Mouse (Mus musculus) MEL (cell line): ENCODE data around the gene Rhoa. TPM values are rescaled to one million over a fixed set of nuclear protein-coding genes. Genes with fewer than 3 reads are reported as not detected.

Source experiments
- DNase-seq: peaks from one replicate; pipeline ENCODE4 v3.0.0; 2011; ENCODE audit warnings: low read depth, low spot score
- H3K27ac ChIP-seq: 2 replicates; pipeline ENCODE4 v1.5.1; 2012; ENCODE audit warnings: low read depth, mild to moderate bottlenecking, control low read depth, low read length, moderate library complexity; ENCODE audit not compliant: control insufficient read depth
- H3K27me3 ChIP-seq, 2 experiments: fragments of 150-350 bp in 1 of 2; sonication (generic) in 1 of 2; 2 replicates each; pipeline ENCODE4 v1.6.1; 2012; ENCODE audit warnings: low read length in 2 of 2, mild to moderate bottlenecking in 2 of 2, improper control_type of control experiment in 1 of 2, moderate library complexity in 1 of 2; ENCODE audit not compliant: insufficient read depth in 2 of 2, control insufficient read depth in 1 of 2
- H3K36me3 ChIP-seq, 2 experiments: 2 replicates each; pipeline ENCODE4 v1.6.1; 2012 to 2014; ENCODE audit warnings: low read length in 2 of 2, improper control_type of control experiment in 1 of 2, inconsistent platforms in 1 of 2, mild to moderate bottlenecking in 1 of 2; ENCODE audit not compliant: insufficient read depth in 2 of 2, control insufficient read depth in 1 of 2
- H3K4me1 ChIP-seq, 2 experiments: fragments of 150-350 bp in 1 of 2; sonication (generic) in 1 of 2; 2 replicates each; pipeline ENCODE4 v1.6.1; 2012; ENCODE audit warnings: low read length in 2 of 2, improper control_type of control experiment in 1 of 2, mild to moderate bottlenecking in 1 of 2; ENCODE audit not compliant: insufficient read depth in 2 of 2, control insufficient read depth in 1 of 2
- H3K4me3 ChIP-seq, 2 experiments: fragments of 150-350 bp in 1 of 2; sonication (generic) in 1 of 2; 2 replicates each; pipeline ENCODE4 v1.5.1; 2012; ENCODE audit warnings: low read depth in 2 of 2, low read length in 2 of 2, mild to moderate bottlenecking in 2 of 2, moderate library complexity in 2 of 2, control low read depth in 1 of 2, improper control_type of control experiment in 1 of 2; ENCODE audit not compliant: control insufficient read depth in 1 of 2, insufficient read depth in 1 of 2
- H3K79me2 ChIP-seq: 2 replicates; pipeline ENCODE4 v1.6.1; 2012; ENCODE audit warnings: mild to moderate bottlenecking, low read length, moderate library complexity; ENCODE audit not compliant: control insufficient read depth, poor library complexity, insufficient read depth
- H3K9ac ChIP-seq: 2 replicates; pipeline ENCODE4 v1.6.1; 2012; ENCODE audit warnings: low read depth, mild to moderate bottlenecking, control low read depth, low read length, moderate library complexity; ENCODE audit not compliant: control insufficient read depth, poor library complexity, severe bottlenecking
- H3K9me3 ChIP-seq: fragments of 150-350 bp; sonication (generic); replicated peaks from 2 replicates; pipeline ENCODE4 v1.6.1; 2012; ENCODE audit warnings: mild to moderate bottlenecking, low read length, improper control_type of control experiment, moderate library complexity; ENCODE audit not compliant: insufficient read depth
- BHLHE40 ChIP-seq: IDR thresholded peaks from 2 replicates; pipeline ENCODE4 v1.6.1; 2012; ENCODE audit warnings: low read depth, mild to moderate bottlenecking, inconsistent platforms, low read length, improper control_type of control experiment, borderline replicate concordance
- CHD2 ChIP-seq: IDR thresholded peaks from 2 replicates; pipeline ENCODE4 v1.6.1; 2011; ENCODE audit warnings: low read length, improper control_type of control experiment
- CTCF ChIP-seq, 3 experiments: IDR thresholded peaks in 2 of 3; conservative IDR thresholded peaks in 1 of 3; 2 replicates each; pipeline ENCODE4 v1.5.1; 2011 to 2012; ENCODE audit warnings: low read length in 3 of 3, low read depth in 2 of 3, mild to moderate bottlenecking in 2 of 3, improper control_type of control experiment in 1 of 3, inconsistent platforms in 1 of 3, mixed read lengths in 1 of 3, moderate library complexity in 1 of 3; ENCODE audit not compliant: control insufficient read depth in 1 of 3, insufficient read depth in 1 of 3, poor library complexity in 1 of 3, severe bottlenecking in 1 of 3
- ELF1 ChIP-seq: IDR thresholded peaks from 2 replicates; pipeline ENCODE4 v1.6.1; 2014; ENCODE audit warnings: low read depth, mild to moderate bottlenecking, inconsistent platforms, low read length, improper control_type of control experiment, moderate library complexity
- ETS1 ChIP-seq: IDR thresholded peaks from 2 replicates; pipeline ENCODE4 v1.6.1; 2012; ENCODE audit warnings: low read depth, mild to moderate bottlenecking, inconsistent platforms, low read length, improper control_type of control experiment, moderate library complexity
- GABPA ChIP-seq: IDR thresholded peaks from 2 replicates; pipeline ENCODE4 v1.6.1; 2012; ENCODE audit warnings: low read depth, mild to moderate bottlenecking, inconsistent platforms, low read length, improper control_type of control experiment, moderate library complexity
- GATA1 ChIP-seq: IDR thresholded peaks from 2 replicates; pipeline ENCODE4 v1.6.1; 2011; ENCODE audit warnings: low read depth, low read length, improper control_type of control experiment
- HCFC1 ChIP-seq: IDR thresholded peaks from 2 replicates; pipeline ENCODE4 v1.6.1; 2012; ENCODE audit warnings: low read depth, mild to moderate bottlenecking, inconsistent platforms, low read length, improper control_type of control experiment, moderate library complexity
- JUND ChIP-seq: IDR thresholded peaks from 2 replicates; pipeline ENCODE4 v1.6.1; 2011; ENCODE audit warnings: low read depth, mild to moderate bottlenecking, improper control_type of control experiment, low read length
- KAT2A ChIP-seq: conservative IDR thresholded peaks from 2 replicates; pipeline ENCODE4 v1.6.1; 2012; ENCODE audit warnings: low read depth, low read length, improper control_type of control experiment, inconsistent platforms
- MAFK ChIP-seq: IDR thresholded peaks from 2 replicates; pipeline ENCODE4 v1.6.1; 2011; ENCODE audit warnings: low read depth, mild to moderate bottlenecking, low read length, improper control_type of control experiment, borderline replicate concordance
- MAX ChIP-seq: IDR thresholded peaks from 2 replicates; pipeline ENCODE4 v1.6.1; 2011; ENCODE audit warnings: low read length, improper control_type of control experiment
- MAZ ChIP-seq: IDR thresholded peaks from 2 replicates; pipeline ENCODE4 v1.6.1; 2012; ENCODE audit warnings: low read depth, mild to moderate bottlenecking, inconsistent platforms, low read length, improper control_type of control experiment
- MEF2A ChIP-seq: IDR thresholded peaks from 2 replicates; pipeline ENCODE4 v1.6.1; 2014; ENCODE audit warnings: low read depth, mild to moderate bottlenecking, inconsistent platforms, low read length, improper control_type of control experiment; ENCODE audit not compliant: poor library complexity, insufficient replicate concordance, severe bottlenecking; ENCODE audit errors: extremely low read depth
- MXI1 ChIP-seq: IDR thresholded peaks from 2 replicates; pipeline ENCODE4 v1.6.1; 2011; ENCODE audit warnings: mild to moderate bottlenecking, low read depth, low read length, improper control_type of control experiment
- MYB ChIP-seq: IDR thresholded peaks from 2 replicates; pipeline ENCODE4 v1.6.1; 2011; ENCODE audit warnings: mild to moderate bottlenecking, low read depth, low read length, improper control_type of control experiment
- MYC ChIP-seq: IDR thresholded peaks from 2 replicates; pipeline ENCODE4 v1.6.1; 2011; ENCODE audit warnings: low read depth, mild to moderate bottlenecking, low read length, improper control_type of control experiment, moderate library complexity
- NELFE ChIP-seq: IDR thresholded peaks from 2 replicates; pipeline ENCODE4 v1.6.1; 2011; ENCODE audit warnings: low read depth, low read length, improper control_type of control experiment
- NRF1 ChIP-seq: IDR thresholded peaks from 2 replicates; pipeline ENCODE4 v1.6.1; 2014; ENCODE audit warnings: low read depth, mild to moderate bottlenecking, inconsistent platforms, low read length, improper control_type of control experiment, moderate library complexity; ENCODE audit not compliant: poor library complexity, insufficient read depth, severe bottlenecking
- POLR2A ChIP-seq, 2 experiments: IDR thresholded peaks; 2 replicates each; pipeline ENCODE4 v1.6.1; 2011 to 2012; ENCODE audit warnings: low read length in 2 of 2, mild to moderate bottlenecking in 2 of 2, control low read depth in 1 of 2, improper control_type of control experiment in 1 of 2, low read depth in 1 of 2, moderate library complexity in 1 of 2; ENCODE audit not compliant: control insufficient read depth in 1 of 2, insufficient read depth in 1 of 2, poor library complexity in 1 of 2
- POLR2AphosphoS2 ChIP-seq: IDR thresholded peaks from 2 replicates; pipeline ENCODE4 v1.6.1; 2011; ENCODE audit warnings: low read length, improper control_type of control experiment
- POLR2AphosphoS5 ChIP-seq: IDR thresholded peaks from 2 replicates; pipeline ENCODE4 v1.6.1; 2012; ENCODE audit warnings: low read depth, borderline replicate concordance, mild to moderate bottlenecking, inconsistent platforms, low read length, moderate library complexity, mixed read lengths
- RAD21 ChIP-seq: IDR thresholded peaks from 2 replicates; pipeline ENCODE4 v1.6.1; 2011; ENCODE audit warnings: mild to moderate bottlenecking, low read depth, low read length, improper control_type of control experiment
- RCOR1 ChIP-seq: IDR thresholded peaks from 2 replicates; pipeline ENCODE4 v1.6.1; 2012; ENCODE audit warnings: low read depth, mild to moderate bottlenecking, inconsistent platforms, low read length, improper control_type of control experiment
- SIN3A ChIP-seq: IDR thresholded peaks from 2 replicates; pipeline ENCODE4 v1.6.1; 2012; ENCODE audit warnings: low read length, improper control_type of control experiment, inconsistent platforms
- SMC3 ChIP-seq: IDR thresholded peaks from 2 replicates; pipeline ENCODE4 v1.6.1; 2011; ENCODE audit warnings: low read depth, low read length, improper control_type of control experiment
- TAL1 ChIP-seq: IDR thresholded peaks from 2 replicates; pipeline ENCODE4 v1.6.1; 2012; ENCODE audit warnings: mild to moderate bottlenecking, inconsistent platforms, low read length, moderate library complexity, mixed read lengths
- TBP ChIP-seq: IDR thresholded peaks from 2 replicates; pipeline ENCODE4 v1.8.0; 2011; ENCODE audit warnings: low read depth, low read length, improper control_type of control experiment
- TCF12 ChIP-seq: IDR thresholded peaks from 2 replicates; pipeline ENCODE4 v1.6.1; 2014; ENCODE audit warnings: low read depth, mild to moderate bottlenecking, inconsistent platforms, low read length, improper control_type of control experiment, moderate library complexity
- UBTF ChIP-seq: IDR thresholded peaks from 2 replicates; pipeline ENCODE4 v1.6.1; 2012; ENCODE audit warnings: low read depth, mild to moderate bottlenecking, inconsistent platforms, low read length, improper control_type of control experiment, moderate library complexity, borderline replicate concordance; ENCODE audit not compliant: insufficient read depth
- USF1 ChIP-seq: IDR thresholded peaks from 2 replicates; pipeline ENCODE4 v1.6.1; 2014; ENCODE audit warnings: low read depth, mild to moderate bottlenecking, inconsistent platforms, low read length, improper control_type of control experiment, moderate library complexity
- USF2 ChIP-seq, 2 experiments: IDR thresholded peaks; 2 replicates each; pipeline ENCODE4 v1.6.1; 2011 to 2012; ENCODE audit warnings: improper control_type of control experiment in 2 of 2, low read length in 2 of 2, borderline replicate concordance in 1 of 2, inconsistent platforms in 1 of 2, low read depth in 1 of 2, mild to moderate bottlenecking in 1 of 2; ENCODE audit not compliant: insufficient read depth in 1 of 2
- ZC3H11A ChIP-seq: IDR thresholded peaks from 2 replicates; pipeline ENCODE4 v1.6.1; 2012; ENCODE audit warnings: low read depth, mild to moderate bottlenecking, inconsistent platforms, low read length, improper control_type of control experiment
- ZKSCAN1 ChIP-seq: IDR thresholded peaks from 2 replicates; pipeline ENCODE4 v1.6.1; 2012; ENCODE audit warnings: low read depth, mild to moderate bottlenecking, inconsistent platforms, low read length, improper control_type of control experiment, moderate library complexity
- ZMIZ1 ChIP-seq: IDR thresholded peaks from 2 replicates; pipeline ENCODE4 v1.6.1; 2012; ENCODE audit warnings: low read depth, mild to moderate bottlenecking, inconsistent platforms, low read length, improper control_type of control experiment, moderate library complexity
- ZNF384 ChIP-seq: IDR thresholded peaks from 2 replicates; pipeline ENCODE4 v1.6.1; 2012; ENCODE audit warnings: low read depth, mild to moderate bottlenecking, inconsistent platforms, low read length, improper control_type of control experiment
- polyA plus RNA-seq, 2 experiments: library from polyadenylated mRNA; stranded (reverse) in 1 of 2; unstranded in 1 of 2; fragments of >175 nt in 1 of 2; fragments of >200 nt in 1 of 2; gene quantifications; 2 replicates each; pipeline versions ENCODE4 v1.2.1 to v1.2.4; 2012; ENCODE audit warnings: low replicate concordance in 2 of 2, low read depth in 1 of 2; ENCODE audit not compliant: insufficient read length in 2 of 2, insufficient read depth in 1 of 2, missing spikeins in 1 of 2
- total RNA-seq: library from RNA; depleted of rRNA; stranded (reverse); fragments of 300-350 nt; gene quantifications from 2 replicates; pipeline ENCODE4 v1.2.3, GENCODE M21; 2012

Rhoa gene
- total and polyA plus RNA-seq, 3 experiments, result 80.9 to 241 TPM; not detected in 1

GRCm38 (mm10) chr9:108347540-108348289 lies 41.8 kb downstream of the Rhoa start, which contains the start of gene Usp4:
TSS of gene Usp4 (plus strand) at chr9:108347853.
- H3K4me1 ChIP-seq, result peaks cover 13 to 37% of the 10 kb centered on the region in 2 experiments
- peak; percentile 91 for DNase-seq
- peaks cover 12 to 32% of the 10 kb centered on the region in 2 experiments for H3K36me3 ChIP-seq
- peak within 1 kb of the TSS; percentile 93 for H3K9ac ChIP-seq
- no peaks in the 10 kb centered on the region for H3K9me3 ChIP-seq
- H3K27me3 ChIP-seq, result no peaks in the 10 kb centered on the region
- peak within 1 kb of the TSS; percentile 94 to 95 for H3K4me3 ChIP-seq
- TF ChIP-seq ZMIZ1 (peak; percentile 70), BHLHE40 (peak; percentile 78; the same call in 1 of the 2 replicates), NELFE (peak; percentile 71; the same call in 1 of the 2 replicates), UBTF (no peak), TBP (peak; percentile 28; the same call in 1 of the 2 replicates), POLR2A (IDR thresholded peaks at IDR 0.05; ENCODE audit: control insufficient read depth in 1 of 2, insufficient read depth in 1 of 2, low read depth in 1 of 2, low read length in 2 of 2, poor library complexity in 1 of 2) (peak; percentile 74 to 83), POLR2AphosphoS2 (no peak), NRF1 (peak; percentile 55; the same call in 1 of the 2 replicates), TCF12 (peak; percentile 47; the same call in 1 of the 2 replicates), CTCF (IDR thresholded peaks at IDR 0.05 in 2 of 3, conservative IDR thresholded peaks at IDR 0.05 in 1 of 3; ENCODE audit: control insufficient read depth in 1 of 3, insufficient read depth in 1 of 3, low read depth in 2 of 3, low read length in 3 of 3, poor library complexity in 1 of 3, severe bottlenecking in 1 of 3) (no peak), ZKSCAN1 (no peak), HCFC1 (peak; percentile 82), ETS1 (0 out of 2 replicates have a peak, but pooled peaks have one; percentile 4), USF1 (peak; percentile 51; the same call in 1 of the 2 replicates), USF2 (IDR thresholded peaks at IDR 0.05; ENCODE audit: borderline replicate concordance in 1 of 2, insufficient read depth in 1 of 2, low read depth in 1 of 2, low read length in 2 of 2) (no peak), SMC3 (no peak), CHD2 (no peak), TAL1 (no peak), POLR2AphosphoS5 (no peak), RCOR1 (peak; percentile 37; the same call in 1 of the 2 replicates), RAD21 (no peak), GABPA (no peak), MAFK (no peak), MYC (no peak), ZC3H11A (no peak), MYB (no peak), SIN3A (peak; percentile 62), JUND (no peak), MAZ (peak; percentile 74; the same call in 1 of the 2 replicates), MAX (peak; percentile 57; the same call in 1 of the 2 replicates), GATA1 (no peak), KAT2A (no peak), MEF2A (no peak), MXI1 (peak; percentile 80), ZNF384 (no peak), ELF1 (peak; percentile 78)
- peak within 1 kb of the TSS; percentile 92 for H3K27ac ChIP-seq
- peaks cover 30% of the 10 kb centered on the region for H3K79me2 ChIP-seq
